Mouse (Mus musculus): ENCODE data around the gene Ano2. TPM values are rescaled to one million over a fixed set of nuclear protein-coding genes. Genes with fewer than 3 reads are reported as not detected.

The Ano2 gene
- not detected in 4 replicates for total RNA-seq (2023)

GRCm38 (mm10) chr6:125690057-125690703 lies at the start of gene Ano2:
Gene Ano2 (plus strand): TSS chr6:125690419.

Other genes starting within 250 kb of the Ano2 start
- 17.4 to 25.6 TPM (median 22.9 TPM) in 4 replicates for gene Cd9, start 195.6 kb upstream of the Ano2 start, total RNA-seq (2023)
- 0.39 to 2.4 TPM (median 1.6 TPM) in 4 replicates for gene Vwf, start 143.6 kb upstream of the Ano2 start, total RNA-seq (2023)

Data from B cell, adult 62 days (primary cell).